Mouse (Mus musculus) CH12.LX (cell line): ENCODE data around the gene Nfe2l1. TPM values are rescaled to one million over a fixed set of nuclear protein-coding genes. Genes with fewer than 3 reads are reported as not detected.

ENCODE experiments used
- DNase-seq: peaks from one replicate; pipeline ENCODE4 v3.0.0-alpha.2; 2013; ENCODE audit errors: extremely low read depth
- H3K27ac ChIP-seq: 2 replicates; pipeline ENCODE4 v1.5.1; 2012; ENCODE audit warnings: low read depth, mild to moderate bottlenecking, control low read depth, moderate library complexity; ENCODE audit not compliant: insufficient read depth
- H3K27me3 ChIP-seq: replicated peaks from 2 replicates; pipeline ENCODE3; 2012; ENCODE audit warnings: inconsistent platforms
- H3K36me3 ChIP-seq, 2 experiments: replicated peaks in 1 of 2; 2 replicates each; pipeline versions ENCODE3 to v1.6.1; 2012; ENCODE audit warnings: inconsistent platforms in 1 of 2, low read length in 1 of 2, mild to moderate bottlenecking in 1 of 2, mixed read lengths in 1 of 2, moderate library complexity in 1 of 2; ENCODE audit not compliant: control insufficient read depth in 1 of 2, insufficient read depth in 1 of 2
- H3K4me1 ChIP-seq, 2 experiments: 2 replicates each; pipeline ENCODE4 v1.6.1; 2012; ENCODE audit warnings: inconsistent platforms in 1 of 2, moderate library complexity in 1 of 2; ENCODE audit not compliant: insufficient read depth in 2 of 2, control insufficient read depth in 1 of 2
- H3K4me2 ChIP-seq: 2 replicates; pipeline ENCODE4 v1.6.1; 2012; ENCODE audit warnings: low read depth, mild to moderate bottlenecking, control low read depth; ENCODE audit not compliant: poor library complexity, insufficient read depth, severe bottlenecking
- H3K4me3 ChIP-seq, 3 experiments: fragments of 150-350 bp in 1 of 3; sonication (generic) in 1 of 3; replicated peaks in 1 of 3; 2 replicates each; pipeline versions ENCODE3 to v1.5.1; 2011 to 2012; ENCODE audit warnings: low read depth in 2 of 3, low read length in 2 of 3, mild to moderate bottlenecking in 2 of 3, moderate library complexity in 2 of 3, control low read depth in 1 of 3, improper control_type of control experiment in 1 of 3, inconsistent platforms in 1 of 3, mixed read lengths in 1 of 3; ENCODE audit not compliant: poor library complexity in 1 of 3
- H3K79me2 ChIP-seq: replicated peaks from 2 replicates; pipeline ENCODE4 v1.6.1; 2012; ENCODE audit warnings: mild to moderate bottlenecking, moderate library complexity; ENCODE audit not compliant: control insufficient read depth, poor library complexity, insufficient read depth, severe bottlenecking; ENCODE audit errors: extremely low read depth
- H3K9ac ChIP-seq: 2 replicates; pipeline ENCODE4 v1.6.1; 2012; ENCODE audit warnings: low read depth, mild to moderate bottlenecking, control low read depth, moderate library complexity; ENCODE audit not compliant: insufficient read depth
- H3K9me3 ChIP-seq: replicated peaks from 2 replicates; pipeline ENCODE3; 2012; ENCODE audit warnings: low read length, inconsistent platforms, mixed read lengths
- BHLHE40 ChIP-seq: IDR thresholded peaks from 2 replicates; pipeline ENCODE4 v1.6.1; 2011; ENCODE audit warnings: mild to moderate bottlenecking, low read depth, low read length, improper control_type of control experiment
- CHD1 ChIP-seq: IDR thresholded peaks from 2 replicates; pipeline ENCODE4 v1.6.1; 2012; ENCODE audit warnings: low read depth, low read length, improper control_type of control experiment, inconsistent platforms
- CHD2 ChIP-seq: IDR thresholded peaks from 2 replicates; pipeline ENCODE4 v1.6.1; 2011; ENCODE audit warnings: low read length, improper control_type of control experiment
- E2F4 ChIP-seq: IDR thresholded peaks from 2 replicates; pipeline ENCODE4 v1.6.1; 2011; ENCODE audit warnings: low read depth, low read length, improper control_type of control experiment; ENCODE audit not compliant: insufficient replicate concordance
- EP300 ChIP-seq: IDR thresholded peaks from 2 replicates; pipeline ENCODE4 v1.6.1; 2011; ENCODE audit warnings: low read length, improper control_type of control experiment
- ETS1 ChIP-seq: conservative IDR thresholded peaks from 2 replicates; pipeline ENCODE4 v1.6.1; 2012; ENCODE audit warnings: low read depth, mild to moderate bottlenecking, inconsistent platforms, low read length, improper control_type of control experiment, moderate library complexity
- GABPA ChIP-seq: IDR thresholded peaks from 2 replicates; pipeline ENCODE4 v1.6.1; 2012; ENCODE audit warnings: low read depth, low read length, improper control_type of control experiment, inconsistent platforms; ENCODE audit not compliant: insufficient replicate concordance
- IRF4 ChIP-seq: IDR thresholded peaks from 2 replicates; pipeline ENCODE4 v1.6.1; 2014; ENCODE audit warnings: low read depth, mild to moderate bottlenecking, inconsistent platforms, low read length, improper control_type of control experiment
- KAT2A ChIP-seq: IDR thresholded peaks from 2 replicates; pipeline ENCODE4 v1.6.1; 2012; ENCODE audit warnings: low read length, improper control_type of control experiment, inconsistent platforms; ENCODE audit not compliant: insufficient replicate concordance
- MAX ChIP-seq: IDR thresholded peaks from 2 replicates; pipeline ENCODE4 v1.6.1; 2011; ENCODE audit warnings: low read length, improper control_type of control experiment
- MAZ ChIP-seq: IDR thresholded peaks from 2 replicates; pipeline ENCODE4 v1.6.1; 2012; ENCODE audit warnings: low read depth, mild to moderate bottlenecking, inconsistent platforms, low read length, improper control_type of control experiment, moderate library complexity
- MEF2A ChIP-seq: IDR thresholded peaks from 2 replicates; pipeline ENCODE4 v1.6.1; 2014; ENCODE audit warnings: low read depth, mild to moderate bottlenecking, inconsistent platforms, low read length, improper control_type of control experiment, borderline replicate concordance
- MXI1 ChIP-seq: IDR thresholded peaks from 2 replicates; pipeline ENCODE4 v1.6.1; 2011; ENCODE audit warnings: mild to moderate bottlenecking, low read depth, low read length, improper control_type of control experiment
- MYC ChIP-seq: IDR thresholded peaks from 2 replicates; pipeline ENCODE4 v1.6.1; 2011; ENCODE audit warnings: low read depth, mild to moderate bottlenecking, improper control_type of control experiment, low read length
- NRF1 ChIP-seq: IDR thresholded peaks from 2 replicates; pipeline ENCODE4 v1.6.1; 2014; ENCODE audit warnings: low read depth, mild to moderate bottlenecking, inconsistent platforms, low read length, improper control_type of control experiment, moderate library complexity
- PAX5 ChIP-seq: IDR thresholded peaks from 2 replicates; pipeline ENCODE4 v1.6.1; 2012; ENCODE audit warnings: low read length, inconsistent platforms, mixed read lengths
- SIN3A ChIP-seq: IDR thresholded peaks from 2 replicates; pipeline ENCODE4 v1.6.1; 2012; ENCODE audit warnings: low read length, improper control_type of control experiment, inconsistent platforms
- SMC3 ChIP-seq: IDR thresholded peaks from 2 replicates; pipeline ENCODE4 v1.6.1; 2011; ENCODE audit warnings: low read depth, low read length, improper control_type of control experiment
- TCF12 ChIP-seq: IDR thresholded peaks from 2 replicates; pipeline ENCODE4 v1.6.1; 2014; ENCODE audit warnings: low read depth, mild to moderate bottlenecking, inconsistent platforms, low read length, improper control_type of control experiment
- USF1 ChIP-seq: IDR thresholded peaks from 2 replicates; pipeline ENCODE4 v1.6.1; 2014; ENCODE audit warnings: low read depth, mild to moderate bottlenecking, inconsistent platforms, low read length, improper control_type of control experiment
- ZC3H11A ChIP-seq: IDR thresholded peaks from 2 replicates; pipeline ENCODE4 v1.6.1; 2012; ENCODE audit warnings: low read depth, mild to moderate bottlenecking, inconsistent platforms, low read length, improper control_type of control experiment
- ZKSCAN1 ChIP-seq: IDR thresholded peaks from 2 replicates; pipeline ENCODE4 v1.6.1; 2012; ENCODE audit warnings: low read depth, inconsistent platforms, low read length, improper control_type of control experiment, borderline replicate concordance
- ZNF384 ChIP-seq: IDR thresholded peaks from 2 replicates; pipeline ENCODE4 v1.6.1; 2012; ENCODE audit warnings: low read depth, low read length, improper control_type of control experiment, inconsistent platforms
- dilution Hi-C: fragments of 300-500 bp; cut with MboI; formaldehyde crosslinking; loops from 2 replicates; pipeline ENCODE4 v1.14.3; 2020; ENCODE audit warnings: low sequenced_read_pairs; ENCODE audit not compliant: extremely low pct_unique_long_range_greater_than_20kb, extremely low pct_ligation_motif_present
- in situ Hi-C: fragments of 300-500 bp; cut with MboI; formaldehyde crosslinking; loops from 3 replicates; pipeline ENCODE4 v1.14.3; 2019; ENCODE audit warnings: low sequenced_read_pairs, low pct_ligation_motif_present, low pct_unique_long_range_greater_than_20kb, mixed read lengths
- polyA plus RNA-seq: library from polyadenylated mRNA; unstranded; fragments of >175 nt; gene quantifications from 2 replicates; pipeline ENCODE4 v1.2.1, GENCODE M21; 2012; ENCODE audit warnings: low read depth; ENCODE audit not compliant: insufficient read length
- total RNA-seq, 2 experiments: library from RNA; depleted of rRNA; stranded (reverse); fragments of 300-350 nt in 1 of 2; fragments of >200 nt in 1 of 2; gene quantifications; 2 replicates each; pipeline ENCODE4 v1.2.3; 2012 to 2014

The Nfe2l1 gene
- total and polyA plus RNA-seq, 3 experiments = 77.7 to 169 (median 145) TPM

GRCm38 (mm10) chr11:96839877-96840276 is 10.1 kb upstream of the Nfe2l1 start:
- peaks cover 0 to 14% of the 10 kb centered on the region in 2 experiments; a peak in 3 of 4 replicates for H3K4me1 ChIP-seq
- no peak overlapping the region for H3K27ac ChIP-seq
- H3K4me2 ChIP-seq = no peak overlapping the region
- H3K36me3 ChIP-seq = no peaks in the 10 kb centered on the region
- peaks cover 13% of the 10 kb centered on the region for H3K27me3 ChIP-seq
- no peak for TF ChIP-seq MAX
- TF ChIP-seq IRF4 = no peak
- TF ChIP-seq CHD2 = no peak
- no peak for TF ChIP-seq NRF1
- no peak for TF ChIP-seq EP300
- TF ChIP-seq E2F4 = no peak
- TF ChIP-seq MYC = no peak
- no peak for TF ChIP-seq CHD1
- DNase-seq = no peak
- H3K4me3 ChIP-seq = no peak overlapping the region
- dilution Hi-C loops (no loop called here), in situ Hi-C loops (loop anchor here (5.0 kb wide), 1 partner anchor 38 kb away; no protein-coding TSS in a partner anchor)
- no peak overlapping the region for H3K9ac ChIP-seq
- H3K9me3 ChIP-seq = no peaks in the 10 kb centered on the region
- no peaks in the 10 kb centered on the region for H3K79me2 ChIP-seq

GRCm38 (mm10) chr11:96839428-96839827 is 9.7 kb upstream of the Nfe2l1 start:
- dilution Hi-C loops (no loop called here), in situ Hi-C loops (loop anchor here (5.0 kb wide), 1 partner anchor 37 kb away; no protein-coding TSS in a partner anchor)
- no peak overlapping the region for H3K27ac ChIP-seq
- no peak overlapping the region for H3K4me3 ChIP-seq
- no peaks in the 10 kb centered on the region for H3K79me2 ChIP-seq
- H3K9me3 ChIP-seq = no peaks in the 10 kb centered on the region
- H3K4me1 ChIP-seq = peaks cover 0 to 18% of the 10 kb centered on the region in 2 experiments; a peak in 3 of 4 replicates
- no peak for DNase-seq
- no peaks in the 10 kb centered on the region for H3K36me3 ChIP-seq
- TF ChIP-seq ZC3H11A = no peak
- TF ChIP-seq MXI1 = no peak
- TF ChIP-seq USF1 = no peak
- no peak for TF ChIP-seq SIN3A
- TF ChIP-seq TCF12 = no peak
- TF ChIP-seq MAX = no peak
- TF ChIP-seq MAZ = no peak
- no peak for TF ChIP-seq GABPA
- no peak for TF ChIP-seq PAX5
- TF ChIP-seq CHD1 = no peak
- no peak for TF ChIP-seq BHLHE40
- TF ChIP-seq ZNF384 = no peak
- TF ChIP-seq ZKSCAN1 = no peak
- no peak for TF ChIP-seq SMC3
- no peak for TF ChIP-seq KAT2A
- no peak for TF ChIP-seq MEF2A
- no peak for TF ChIP-seq CHD2
- TF ChIP-seq IRF4 = no peak
- TF ChIP-seq ETS1 = no peak
- H3K4me2 ChIP-seq = no peak overlapping the region
- H3K27me3 ChIP-seq = peaks cover 13% of the 10 kb centered on the region
- H3K9ac ChIP-seq = no peak overlapping the region
